ENCODE assay signal across 21 mouse cellular contexts in genomic region chr1:131382184-131382583, GRCm38 (mm10).
DNase-seq lines count a peak whose midpoint lies in the region; ATAC-seq lines count a peak whose summit lies in the region.
"Had no signal": no experiment of that assay in that cellular context is flagged by ENCODE, and none has a peak within 500 bp of the region (broad histone marks: within the 10 kb centered on the region; RNA-seq: fewer than 3 reads in every experiment).

No protein-coding gene starts in this region.

- 75% methylated on average over 2 of the region's 2 CpGs for WGBS in hindbrain, embryonic 15.5 days
- WGBS in hindbrain, embryonic 12.5 days = 78% methylated on average over 2 of the region's 2 CpGs
- WGBS in lung, embryonic 15.5 days = 64% methylated on average over 2 of the region's 2 CpGs
- 94% methylated on average over 2 of the region's 2 CpGs for WGBS in macrophage (ENCODE audit: missing documents)
- WGBS in stomach, embryonic 14.5 days = 71% methylated on average over 2 of the region's 2 CpGs

- no peaks in the 10 kb centered on the region for H3K9me3 ChIP-seq in hindbrain, embryonic 15.5 days
- no peaks in the 10 kb centered on the region for H3K9me3 ChIP-seq in hindbrain, embryonic 12.5 days (replicated peaks)
- no peaks in the 10 kb centered on the region for H3K9me3 ChIP-seq in lung, embryonic 15.5 days
- no peaks in the 10 kb centered on the region for H3K9me3 ChIP-seq in stomach, embryonic 14.5 days (ENCODE audit: control insufficient read depth, low read depth, low read length)
- H3K9me3 ChIP-seq: kidney, embryonic 15.5 days; limb, embryonic 10.5 days had no signal

- H3K4me3 ChIP-seq in hindbrain, embryonic 15.5 days = no peak overlapping the region
- H3K4me3 ChIP-seq in hindbrain, embryonic 12.5 days = no peak overlapping the region
- H3K4me3 ChIP-seq in lung, embryonic 15.5 days = no peak overlapping the region
- H3K4me3 ChIP-seq in macrophage (ENCODE audit: inconsistent target) = no peak overlapping the region
- no peak overlapping the region for H3K4me3 ChIP-seq in stomach, embryonic 14.5 days (ENCODE audit: low read depth, low read length)
- H3K4me3 ChIP-seq: kidney, embryonic 15.5 days; limb, embryonic 10.5 days had no signal

- H3K4me2 ChIP-seq in hindbrain, embryonic 15.5 days = no peak overlapping the region
- no peak overlapping the region for H3K4me2 ChIP-seq in hindbrain, embryonic 12.5 days (replicated peaks)
- no peak overlapping the region for H3K4me2 ChIP-seq in lung, embryonic 15.5 days
- H3K4me2 ChIP-seq in stomach, embryonic 14.5 days (replicated peaks; ENCODE audit: low read depth, low read length) = no peak overlapping the region
- H3K4me2 ChIP-seq: kidney, embryonic 15.5 days; midbrain, embryonic 11.5 days had no signal

- H3K4me1 ChIP-seq in hindbrain, embryonic 15.5 days (replicated peaks) = peaks cover 13% of the 10 kb centered on the region; the same call in 1 of the 2 replicates
- H3K4me1 ChIP-seq in hindbrain, embryonic 12.5 days = peaks cover 15% of the 10 kb centered on the region
- peaks cover 29% of the 10 kb centered on the region for H3K4me1 ChIP-seq in lung, embryonic 15.5 days
- H3K4me1 ChIP-seq in stomach, embryonic 14.5 days (ENCODE audit: control insufficient read depth, insufficient read depth, low read length) = peaks cover 24% of the 10 kb centered on the region

- H3K27me3 ChIP-seq in hindbrain, embryonic 15.5 days = no peaks in the 10 kb centered on the region
- H3K27me3 ChIP-seq in hindbrain, embryonic 12.5 days = no peaks in the 10 kb centered on the region
- H3K27me3 ChIP-seq in lung, embryonic 15.5 days = no peaks in the 10 kb centered on the region
- no peaks in the 10 kb centered on the region for H3K27me3 ChIP-seq in stomach, embryonic 14.5 days (ENCODE audit: control insufficient read depth, insufficient read depth, low read length)
- H3K27me3 ChIP-seq: CH12.LX; kidney, embryonic 15.5 days; Patski had no signal

- H3K9ac ChIP-seq in hindbrain, embryonic 15.5 days = no peak overlapping the region
- H3K9ac ChIP-seq in hindbrain, embryonic 12.5 days = no peak overlapping the region
- no peak overlapping the region for H3K9ac ChIP-seq in lung, embryonic 15.5 days
- no peak overlapping the region for H3K9ac ChIP-seq in stomach, embryonic 14.5 days (replicated peaks; ENCODE audit: low read depth, low read length)
- H3K9ac ChIP-seq: kidney, embryonic 15.5 days; liver, postnatal 0 days had no signal

- ATAC-seq in hindbrain, embryonic 15.5 days (ENCODE audit: low FRiP score, low read depth) = peak; percentile 61; the same call in 1 of the 2 replicates
- no peak for ATAC-seq in hindbrain, embryonic 12.5 days (ENCODE audit: low FRiP score)
- ATAC-seq in lung, embryonic 15.5 days (ENCODE audit: borderline replicate concordance, extremely low read depth, low FRiP score, low TSS enrichment) = peak; percentile 23; the same call in 1 of the 2 replicates
- peak; percentile 61; the same call in 1 of the 2 replicates for ATAC-seq in stomach, embryonic 14.5 days (ENCODE audit: insufficient number of reproducible peaks, insufficient read depth, low FRiP score, low read depth)
- ATAC-seq: liver, postnatal 0 days; Patski had no signal

- H3K36me3 ChIP-seq in hindbrain, embryonic 15.5 days = no peaks in the 10 kb centered on the region
- peaks cover 5% of the 10 kb centered on the region; the same call in 1 of the 2 replicates for H3K36me3 ChIP-seq in hindbrain, embryonic 12.5 days
- H3K36me3 ChIP-seq in lung, embryonic 15.5 days = no peaks in the 10 kb centered on the region
- no peaks in the 10 kb centered on the region for H3K36me3 ChIP-seq in macrophage (ENCODE audit: inconsistent target)
- H3K36me3 ChIP-seq in stomach, embryonic 14.5 days (ENCODE audit: control insufficient read depth, insufficient read depth, low read length) = no peaks in the 10 kb centered on the region
- H3K36me3 ChIP-seq: kidney, embryonic 15.5 days had no signal

- no peak for DNase-seq in lung, postnatal 36 days
- DNase-seq in embryo, embryonic 11 days = no peak
- DNase-seq: adrenal gland, postnatal 36 days; B cell, adult 2 months; cerebellum, adult 11 months; gastrocnemius, postnatal 36 days; kidney, adult 11 months; liver; liver, postnatal 0 days; thymus, postnatal 14 days had no signal

- H3K27ac ChIP-seq in hindbrain, embryonic 15.5 days (replicated peaks) = no peak overlapping the region
- no peak overlapping the region for H3K27ac ChIP-seq in hindbrain, embryonic 12.5 days
- no peak overlapping the region for H3K27ac ChIP-seq in lung, embryonic 15.5 days
- H3K27ac ChIP-seq in macrophage = peak overlapping the region; percentile 96
- no peak overlapping the region for H3K27ac ChIP-seq in stomach, embryonic 14.5 days (ENCODE audit: low read length)
- H3K27ac ChIP-seq: hindbrain, postnatal 0 days; kidney, embryonic 15.5 days; limb, embryonic 10.5 days had no signal

- peaks cover 80% of the 10 kb centered on the region for H3K79me2 ChIP-seq in macrophage (ENCODE audit: inconsistent target)
